Mouse (Mus musculus): ENCODE measurements around the gene Mrps12.
A peak's percentile ranks its signal among the peaks of the same experiment; 100 is the strongest.
"Not testable (repeated sequence)": the region's sequence is repeated elsewhere in the genome, so short reads cannot be mapped to it uniquely, and the experiment has no call there.

Mrps12 gene

DNA sequence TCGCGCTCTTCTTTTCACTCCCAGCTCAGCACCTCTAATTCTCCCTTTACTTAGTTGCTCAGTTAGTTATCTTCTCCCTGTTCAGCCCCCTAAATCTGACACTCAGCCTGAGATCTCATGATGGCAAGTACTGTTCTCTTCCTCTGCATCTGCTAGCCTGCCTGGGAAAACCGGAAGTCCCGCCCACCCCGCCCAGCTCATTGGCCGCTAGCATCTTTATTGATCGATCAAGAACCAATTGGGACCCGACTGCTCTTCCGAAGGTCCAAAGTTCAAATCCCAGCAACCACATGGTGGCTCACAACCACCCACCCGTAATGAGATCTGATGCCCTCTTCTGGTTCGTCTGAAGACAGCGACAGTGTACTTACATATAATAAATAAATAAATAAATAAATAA, 40.3 kb downstream of the Mrps12 start:
- not testable (repeated sequence) for DNase-seq

GRCm38 (mm10) chr7:28700269-28700668, 41.4 kb downstream of the Mrps12 start:
- no peak for DNase-seq

- DNase-seq, result no peak
These were observed 44.3 kb downstream of the Mrps12 start for GRCm38 (mm10) chr7:28697277-28697676.

- no peak for DNase-seq
These were observed 46.6 kb downstream of the Mrps12 start for GRCm38 (mm10) chr7:28694966-28695511.

DNA sequence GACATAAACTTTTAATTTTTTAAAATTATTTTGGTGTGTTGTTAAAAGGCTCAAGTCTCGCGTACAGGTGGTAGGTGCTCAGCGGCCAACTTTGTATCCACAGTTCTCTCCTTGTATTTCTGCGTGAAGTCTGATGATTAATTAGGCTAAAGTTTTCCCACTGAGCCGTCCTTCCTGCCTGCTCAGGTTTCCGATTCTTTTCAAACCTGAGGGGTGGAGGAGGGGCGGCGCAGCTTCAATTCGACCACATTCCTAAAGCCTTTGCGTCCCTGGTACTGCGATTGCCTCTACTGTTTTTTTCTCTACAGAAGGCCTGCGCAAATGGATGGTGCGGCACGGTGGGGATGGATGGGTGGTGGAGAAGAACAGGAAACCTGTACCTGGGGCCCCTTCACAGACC, 47.2 kb downstream of the Mrps12 start:
- DNase-seq, result peak; percentile 45

DNA sequence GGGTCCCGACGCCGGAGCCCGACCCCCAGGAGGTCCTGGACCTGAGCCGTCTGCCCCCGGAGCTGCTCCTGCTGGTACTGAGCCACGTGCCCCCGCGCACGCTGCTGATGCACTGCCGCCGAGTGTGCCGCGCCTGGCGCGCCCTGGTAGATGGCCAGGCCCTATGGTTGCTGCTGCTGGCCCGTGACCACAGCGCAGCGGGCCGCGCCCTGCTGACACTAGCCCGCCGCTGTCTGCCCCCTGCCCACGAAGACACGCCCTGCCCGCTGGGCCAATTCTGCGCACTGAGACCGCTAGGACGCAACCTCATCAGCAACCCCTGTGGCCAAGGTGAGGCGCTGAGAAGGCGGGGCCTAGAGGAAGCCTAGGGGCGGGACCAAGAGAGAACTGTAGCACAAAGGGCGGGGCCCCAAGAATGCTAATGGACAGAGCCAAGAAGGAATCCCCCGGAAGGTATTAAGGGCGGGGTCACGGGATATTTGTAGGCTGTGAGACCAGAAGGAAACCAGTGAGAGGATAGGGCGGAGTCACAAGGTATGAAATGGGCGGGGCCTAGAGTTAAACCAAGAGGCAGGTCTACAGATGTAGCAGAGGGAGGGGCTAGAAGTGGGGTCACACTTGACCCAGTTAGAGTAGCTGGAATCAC, 48.2 kb downstream of the Mrps12 start:
- peak; percentile 90 for DNase-seq

- DNase-seq, result no peak
These were observed 48.9 kb downstream of the Mrps12 start, which contains the start of gene Fbxo27 for GRCm38 (mm10) chr7:28692545-28693320. Fbxo27 (plus strand) TSS chr7:28692849.

DNA sequence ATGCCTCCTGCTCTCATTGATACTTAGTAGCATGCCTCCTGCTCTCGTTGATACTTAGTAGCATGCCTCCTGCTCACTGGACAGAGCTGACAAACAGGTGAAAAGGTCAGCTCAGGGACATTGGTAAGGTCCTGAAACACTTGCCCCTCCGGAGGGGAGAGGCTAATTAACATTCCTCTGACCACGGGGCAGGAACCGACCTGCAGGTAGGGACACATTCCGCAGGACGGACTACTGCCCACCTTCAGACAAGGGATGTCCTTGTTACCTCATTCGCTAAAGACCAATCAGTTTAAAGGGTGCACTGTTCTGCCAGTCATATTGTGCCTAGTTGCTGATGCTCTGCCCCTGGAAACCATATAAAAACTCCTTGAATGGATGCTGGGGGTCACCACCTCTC, 50.5 kb downstream of the Mrps12 start:
- DNase-seq, result no peak

Measured in thymus, postnatal 25 days (tissue).